Mouse (Mus musculus): ENCODE data around the gene Steap3. TPM values are rescaled to one million over a fixed set of nuclear protein-coding genes. Genes with fewer than 3 reads are reported as not detected.

Gene Steap3
- polyA plus RNA-seq, 1 experiment from 2014 or later: 1.5 TPM

DNA sequence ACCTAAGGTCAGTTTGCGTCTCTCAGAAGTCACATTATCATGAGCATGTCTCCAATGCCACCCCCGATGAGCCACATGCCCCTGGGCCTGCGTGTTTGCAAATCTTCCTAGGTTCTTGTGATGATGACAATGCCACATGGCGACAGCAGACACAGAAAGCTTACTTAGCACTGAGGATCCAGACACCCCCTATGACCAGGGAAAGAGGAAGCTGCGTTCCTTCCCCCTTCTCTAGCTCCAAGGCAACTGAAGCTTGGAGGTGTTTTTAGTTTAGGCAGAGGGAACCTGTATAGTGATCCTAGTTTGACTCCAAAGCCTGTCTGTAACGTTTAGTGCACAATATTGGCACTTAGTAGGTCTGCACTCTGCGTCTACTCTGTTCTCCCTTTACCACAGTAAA lies 102.2 kb downstream of the Steap3 start:
- H3K4me1 ChIP-seq: 0 out of 2 replicates have a peak, but pooled peaks cover 2% of the 10 kb centered on the region
- no peak overlapping the region for H3K9ac ChIP-seq
- no peak overlapping the region for H3K27ac ChIP-seq
- no peak for ATAC-seq (ENCODE audit: low FRiP score)
- H3K36me3 ChIP-seq (replicated peaks): no peaks in the 10 kb centered on the region
- H3K4me2 ChIP-seq: no peak overlapping the region
- no peak overlapping the region for H3K4me3 ChIP-seq (replicated peaks)
- H3K9me3 ChIP-seq: no peaks in the 10 kb centered on the region
- no peaks in the 10 kb centered on the region for H3K27me3 ChIP-seq
- WGBS: 85% methylated on average over 7 of the region's 7 CpGs

DNA sequence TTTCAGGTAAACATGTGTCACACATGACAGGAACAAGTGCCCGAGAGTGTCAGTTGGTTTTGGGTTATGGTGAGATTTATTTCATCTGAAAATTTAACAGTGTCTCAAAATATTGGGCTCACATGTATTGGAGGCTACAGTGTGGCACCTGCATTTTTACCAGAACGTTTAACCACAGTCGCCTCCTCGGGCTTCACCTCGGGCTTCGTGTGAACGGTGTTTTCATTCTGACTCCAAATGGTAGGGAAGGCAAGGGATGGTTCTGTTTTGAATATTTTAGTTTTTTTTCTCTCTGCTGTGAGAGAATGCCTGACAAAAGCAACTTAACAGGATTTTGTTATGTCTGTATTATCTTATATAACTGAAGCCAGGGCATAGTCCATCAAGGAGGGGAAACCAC lies 103.8 kb downstream of the Steap3 start:
- Histone ChIP-seq H3K4me1 (0 out of 2 replicates have a peak, but pooled peaks cover 2% of the 10 kb centered on the region), H3K36me3 (replicated peaks) (no peaks in the 10 kb centered on the region), H3K9me3 (no peaks in the 10 kb centered on the region), H3K27ac (no peak overlapping the region), H3K27me3 (no peaks in the 10 kb centered on the region), H3K9ac (no peak overlapping the region), H3K4me3 (replicated peaks) (no peak overlapping the region), H3K4me2 (no peak overlapping the region)
- no peak for ATAC-seq (ENCODE audit: low FRiP score)
- 94% methylated on average over 7 of the region's 7 CpGs for WGBS

GRCm38 (mm10) chr1:120168016-120168415 lies 104.5 kb downstream of the Steap3 start:
- no peak overlapping the region for H3K9ac ChIP-seq
- H3K36me3 ChIP-seq (replicated peaks): no peaks in the 10 kb centered on the region; the same call in 1 of the 2 replicates
- no peaks in the 10 kb centered on the region for H3K9me3 ChIP-seq
- ATAC-seq (ENCODE audit: low FRiP score): no peak
- no peak overlapping the region for H3K27ac ChIP-seq
- H3K4me3 ChIP-seq (replicated peaks): no peak overlapping the region
- WGBS: 84% methylated on average over 4 of the region's 4 CpGs
- 0 out of 2 replicates have a peak, but pooled peaks cover 2% of the 10 kb centered on the region for H3K4me1 ChIP-seq
- no peak overlapping the region for H3K4me2 ChIP-seq
- H3K27me3 ChIP-seq: no peaks in the 10 kb centered on the region

- no peak overlapping the region for H3K4me2 ChIP-seq
- H3K9me3 ChIP-seq: no peaks in the 10 kb centered on the region
- no peak overlapping the region for H3K9ac ChIP-seq
- no peak overlapping the region for H3K4me3 ChIP-seq (replicated peaks)
- WGBS: 78% methylated on average over 1 of the region's 1 CpGs
- no peaks in the 10 kb centered on the region for H3K4me1 ChIP-seq
- no peak overlapping the region for H3K27ac ChIP-seq
- ATAC-seq (ENCODE audit: low FRiP score): no peak
- H3K27me3 ChIP-seq: no peaks in the 10 kb centered on the region
- H3K36me3 ChIP-seq (replicated peaks): no peaks in the 10 kb centered on the region; the same call in 1 of the 2 replicates
Observed at GRCm38 (mm10) chr1:120162616-120163015, 109.9 kb downstream of the Steap3 start.

DNA sequence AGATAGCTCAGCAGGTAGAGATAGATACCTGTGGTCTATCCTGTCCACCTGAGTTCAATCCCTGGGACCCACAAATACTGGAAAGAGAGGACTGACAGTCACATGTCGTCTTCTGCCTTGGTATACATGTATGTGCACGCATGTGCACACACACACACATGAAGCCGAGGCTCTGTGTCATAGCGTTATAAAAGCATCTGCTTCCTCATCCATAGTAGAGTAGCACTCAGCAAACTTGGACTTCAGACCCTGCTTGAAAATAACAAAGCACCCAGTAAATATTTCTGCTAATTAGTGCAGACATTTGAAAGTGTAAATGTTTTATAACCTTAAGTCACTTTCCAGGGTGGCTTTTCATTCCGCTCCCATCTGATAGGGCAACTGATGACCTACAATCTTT lies 111.0 kb downstream of the Steap3 start:
- Histone ChIP-seq H3K4me3 (replicated peaks) (no peak overlapping the region), H3K4me2 (no peak overlapping the region), H3K27me3 (no peaks in the 10 kb centered on the region), H3K9ac (no peak overlapping the region), H3K4me1 (no peaks in the 10 kb centered on the region), H3K36me3 (replicated peaks) (no peaks in the 10 kb centered on the region; the same call in 1 of the 2 replicates), H3K9me3 (no peaks in the 10 kb centered on the region), H3K27ac (no peak overlapping the region)
- WGBS: 90% methylated on average over 5 of the region's 5 CpGs
- no peak for ATAC-seq (ENCODE audit: low FRiP score)

DNA sequence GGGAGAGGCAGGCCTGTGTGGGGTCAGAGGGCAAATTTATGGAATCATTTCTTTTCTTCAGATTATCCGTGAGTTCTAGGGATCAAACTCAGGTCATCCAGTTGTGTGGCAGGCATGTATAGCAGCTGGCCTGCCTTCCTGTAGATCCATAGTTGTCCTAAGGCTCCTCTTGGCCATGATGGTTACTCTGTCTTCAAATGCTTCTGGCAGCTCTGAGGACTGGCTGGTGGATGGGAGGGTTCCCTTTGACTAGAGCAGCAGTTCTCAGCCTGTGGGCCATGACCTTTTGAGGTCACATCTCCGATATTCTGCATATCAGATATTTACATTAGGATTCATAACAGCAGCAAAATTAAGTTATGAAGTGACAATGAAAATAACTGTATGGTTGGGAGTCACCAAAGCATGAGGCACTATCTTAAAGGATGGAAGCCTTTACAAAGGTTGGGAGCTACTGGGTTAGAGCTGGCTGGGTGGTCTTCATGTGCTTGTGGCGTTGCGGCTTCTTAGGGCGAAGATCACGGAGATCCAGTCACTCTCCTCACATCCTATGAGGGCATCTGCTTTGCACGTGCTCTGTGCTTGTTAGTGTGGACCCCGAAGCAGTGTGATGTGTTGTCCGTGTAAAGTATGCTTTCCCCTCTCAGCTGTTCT lies 113.9 kb downstream of the Steap3 start:
- H3K4me3 ChIP-seq (replicated peaks): no peak overlapping the region
- H3K27ac ChIP-seq: no peak overlapping the region
- H3K27me3 ChIP-seq: no peaks in the 10 kb centered on the region
- H3K4me2 ChIP-seq: no peak overlapping the region
- ATAC-seq (ENCODE audit: low FRiP score): no peak
- no peaks in the 10 kb centered on the region; the same call in 1 of the 2 replicates for H3K36me3 ChIP-seq (replicated peaks)
- H3K9ac ChIP-seq: no peak overlapping the region
- H3K4me1 ChIP-seq: no peaks in the 10 kb centered on the region
- no peaks in the 10 kb centered on the region for H3K9me3 ChIP-seq
- 93% methylated on average over 9 of the region's 9 CpGs for WGBS

GRCm38 (mm10) chr1:120155325-120155724 lies 117.2 kb downstream of the Steap3 start:
- Histone ChIP-seq H3K27me3 (no peaks in the 10 kb centered on the region), H3K9me3 (no peaks in the 10 kb centered on the region), H3K27ac (no peak overlapping the region), H3K36me3 (replicated peaks) (no peaks in the 10 kb centered on the region), H3K4me1 (no peaks in the 10 kb centered on the region), H3K9ac (no peak overlapping the region), H3K4me3 (replicated peaks) (no peak overlapping the region), H3K4me2 (no peak overlapping the region)
- WGBS: 17% methylated on average over 1 of the region's 1 CpGs
- ATAC-seq (ENCODE audit: low FRiP score): no peak

GRCm38 (mm10) chr1:120154232-120154631 lies 118.3 kb downstream of the Steap3 start:
- ATAC-seq (ENCODE audit: low FRiP score): no peak
- Histone ChIP-seq H3K4me1 (no peaks in the 10 kb centered on the region), H3K9me3 (no peaks in the 10 kb centered on the region), H3K27ac (no peak overlapping the region), H3K4me2 (no peak overlapping the region), H3K36me3 (replicated peaks) (no peaks in the 10 kb centered on the region), H3K9ac (no peak overlapping the region), H3K4me3 (replicated peaks) (no peak overlapping the region), H3K27me3 (no peaks in the 10 kb centered on the region)

- ATAC-seq (ENCODE audit: low FRiP score): no peak
- Histone ChIP-seq H3K4me2 (no peak overlapping the region), H3K27me3 (no peaks in the 10 kb centered on the region), H3K36me3 (replicated peaks) (no peaks in the 10 kb centered on the region), H3K4me1 (peaks cover 3% of the 10 kb centered on the region; the same call in 1 of the 2 replicates), H3K27ac (no peak overlapping the region), H3K9me3 (no peaks in the 10 kb centered on the region), H3K9ac (no peak overlapping the region), H3K4me3 (replicated peaks) (no peak overlapping the region)
Observed at GRCm38 (mm10) chr1:120146994-120147393, 125.5 kb downstream of the Steap3 start.

DNA sequence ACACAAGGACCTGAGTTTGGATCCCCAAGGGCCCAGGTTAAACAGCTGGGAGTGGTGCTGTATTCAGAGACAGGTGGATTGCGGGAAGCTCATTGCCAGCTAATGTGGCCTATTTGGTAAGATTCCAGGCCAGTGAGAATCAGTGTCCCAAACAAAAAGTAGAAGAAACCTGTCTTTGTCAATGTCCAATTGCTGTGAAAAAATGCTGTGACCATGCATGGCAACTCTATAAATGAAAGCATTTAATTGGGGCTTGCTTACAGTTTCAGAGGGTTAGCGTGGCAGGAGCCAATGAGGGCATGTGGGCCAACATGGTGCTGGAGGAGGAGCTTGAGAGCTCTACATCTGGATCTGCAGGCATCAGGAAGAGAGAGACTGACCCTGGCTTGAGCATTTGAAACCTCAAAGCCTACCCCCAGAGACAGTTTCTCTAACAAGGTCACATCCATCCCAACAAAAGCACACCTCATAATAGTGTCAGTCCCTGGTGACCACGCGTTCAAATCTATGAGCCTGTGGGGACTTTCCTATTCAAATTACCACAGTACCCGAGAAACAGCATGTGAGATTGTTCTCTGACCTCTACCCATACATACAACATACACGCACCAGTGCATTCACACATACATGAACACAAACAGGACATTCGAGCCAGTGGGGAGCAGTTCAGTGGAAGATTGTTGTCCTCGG lies 126.8 kb downstream of the Steap3 start:
- no peaks in the 10 kb centered on the region for H3K9me3 ChIP-seq
- peaks cover 3% of the 10 kb centered on the region; the same call in 1 of the 2 replicates for H3K4me1 ChIP-seq
- H3K9ac ChIP-seq: no peak overlapping the region
- no peak overlapping the region for H3K27ac ChIP-seq
- ATAC-seq (ENCODE audit: low FRiP score): no peak
- 76% methylated on average over 8 of the region's 8 CpGs for WGBS
- H3K4me2 ChIP-seq: no peak overlapping the region
- no peak overlapping the region for H3K4me3 ChIP-seq (replicated peaks)
- no peaks in the 10 kb centered on the region for H3K36me3 ChIP-seq (replicated peaks)
- H3K27me3 ChIP-seq: no peaks in the 10 kb centered on the region

DNA sequence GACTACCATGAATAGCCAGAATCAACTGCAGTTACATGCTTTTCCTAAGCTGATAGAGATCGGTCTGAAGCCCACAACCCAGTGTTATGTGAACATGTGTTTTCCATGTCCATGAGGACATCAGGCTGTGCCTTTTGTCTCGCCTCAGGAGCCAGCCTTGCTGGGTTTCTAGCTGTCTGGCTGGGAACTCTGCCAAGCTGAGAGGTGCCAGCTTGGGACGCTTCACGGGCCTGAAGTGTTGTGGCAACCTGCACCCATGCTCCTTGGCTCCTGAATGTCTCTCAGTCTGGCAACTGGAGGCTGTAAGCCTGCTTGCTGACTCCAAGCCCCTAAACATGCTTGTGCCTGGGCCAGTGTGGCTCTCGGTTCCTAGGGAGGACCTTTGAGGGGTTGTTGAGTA lies 130.0 kb downstream of the Steap3 start:
- Histone ChIP-seq H3K4me1 (peaks cover 17% of the 10 kb centered on the region), H3K27ac (no peak overlapping the region), H3K4me2 (no peak overlapping the region), H3K4me3 (replicated peaks) (no peak overlapping the region), H3K9ac (no peak overlapping the region), H3K36me3 (replicated peaks) (no peaks in the 10 kb centered on the region), H3K27me3 (no peaks in the 10 kb centered on the region), H3K9me3 (no peaks in the 10 kb centered on the region)
- WGBS: 84% methylated on average over 5 of the region's 5 CpGs
- ATAC-seq (ENCODE audit: low FRiP score): no peak
